Mouse (Mus musculus) lung, postnatal 36 days (tissue): ENCODE data around the gene Ccnt1.
"Not testable (repeated sequence)": the region's sequence is repeated elsewhere in the genome, so short reads cannot be mapped to it uniquely, and the experiment has no call there.

Experiments used
- DNase-seq: peaks from one replicate; pipeline ENCODE4 v3.0.0; 2022; ENCODE audit warnings: mixed read lengths

The Ccnt1 gene

GRCm38 (mm10) chr15:98594193-98594592 lies 23.5 kb upstream of the Ccnt1 start:
- no peak for DNase-seq

DNA sequence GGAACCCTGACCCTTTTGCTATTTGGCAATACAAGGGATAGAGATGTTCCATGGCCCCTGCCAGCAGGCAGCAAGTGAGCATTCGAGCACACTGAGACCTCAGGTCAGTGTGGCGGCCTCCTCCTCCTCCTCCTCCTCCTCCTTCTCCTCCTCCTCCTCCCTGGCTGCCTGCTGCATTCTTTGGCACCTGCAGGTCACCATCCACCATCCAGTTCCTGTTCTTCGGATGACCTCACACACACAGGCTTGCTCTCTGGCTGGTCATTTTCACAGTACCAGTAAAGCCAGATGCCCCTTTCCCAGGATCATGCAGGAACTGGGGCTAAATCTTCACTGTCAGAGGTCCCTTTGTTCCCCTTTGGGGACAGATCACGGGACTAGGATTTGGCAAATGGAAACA lies 20.7 kb upstream of the Ccnt1 start:
- no peak for DNase-seq

GRCm38 (mm10) chr15:98589640-98590336 lies 19.1 kb upstream of the Ccnt1 start:
- DNase-seq: no peak

GRCm38 (mm10) chr15:98587751-98588150 lies 17.0 kb upstream of the Ccnt1 start:
- DNase-seq: no peak

DNA sequence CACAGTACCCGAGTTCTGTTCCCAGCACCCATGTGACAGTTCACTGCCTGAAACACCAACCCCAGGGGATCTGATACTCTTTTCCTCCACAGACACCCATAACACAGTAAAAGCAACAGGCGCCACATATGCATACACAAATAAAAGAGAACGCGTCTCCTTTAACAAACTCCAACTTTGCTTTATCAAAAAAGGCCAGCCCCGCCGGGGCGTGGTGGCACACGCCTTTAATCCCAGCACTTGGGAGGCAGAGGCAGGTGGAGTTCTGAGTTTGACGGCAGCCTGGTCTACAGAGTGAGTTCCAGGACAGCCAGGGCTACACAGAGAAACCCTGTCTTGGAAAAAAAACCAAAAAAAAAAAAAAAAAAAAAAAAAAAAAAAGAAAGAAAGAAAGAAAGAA lies 15.4 kb upstream of the Ccnt1 start:
- not testable (repeated sequence) for DNase-seq

- no peak for DNase-seq
These were observed 14.7 kb upstream of the Ccnt1 start for GRCm38 (mm10) chr15:98585421-98585820.

GRCm38 (mm10) chr15:98582996-98583395 lies 12.3 kb upstream of the Ccnt1 start:
- DNase-seq: no peak

GRCm38 (mm10) chr15:98582410-98582809 lies 11.7 kb upstream of the Ccnt1 start:
- DNase-seq: no peak

DNA sequence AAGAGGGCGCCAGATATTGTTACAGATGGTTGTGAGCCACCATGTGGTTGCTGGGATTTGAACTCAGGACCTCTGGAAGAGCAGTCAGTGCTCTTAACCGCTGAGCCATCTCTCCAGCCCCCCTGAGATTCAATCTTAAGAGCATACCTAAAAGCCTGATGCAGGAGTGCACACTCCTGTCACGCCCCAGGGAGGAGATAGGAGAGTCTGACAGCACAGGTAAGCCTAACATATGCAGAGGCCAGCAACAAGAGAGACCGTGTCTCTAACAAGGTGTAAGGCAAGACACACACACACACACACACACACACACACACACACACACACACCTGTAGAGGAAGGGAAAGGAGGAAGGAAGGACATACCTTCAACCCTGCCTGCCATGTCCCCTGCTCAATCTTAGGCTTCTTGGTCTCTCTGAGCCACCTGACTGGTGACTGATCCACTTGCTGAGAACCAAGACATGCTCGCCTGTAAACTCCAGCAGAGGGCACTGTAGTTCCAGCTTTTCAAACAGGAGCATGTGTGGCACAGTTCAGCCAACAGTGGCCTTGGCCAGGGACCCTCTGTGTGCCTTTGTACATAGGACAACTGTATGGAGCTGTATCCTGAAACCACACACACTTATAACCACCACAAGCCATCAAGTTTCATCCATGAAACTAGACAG lies 9.2 kb upstream of the Ccnt1 start:
- DNase-seq: peak; percentile 93

DNA sequence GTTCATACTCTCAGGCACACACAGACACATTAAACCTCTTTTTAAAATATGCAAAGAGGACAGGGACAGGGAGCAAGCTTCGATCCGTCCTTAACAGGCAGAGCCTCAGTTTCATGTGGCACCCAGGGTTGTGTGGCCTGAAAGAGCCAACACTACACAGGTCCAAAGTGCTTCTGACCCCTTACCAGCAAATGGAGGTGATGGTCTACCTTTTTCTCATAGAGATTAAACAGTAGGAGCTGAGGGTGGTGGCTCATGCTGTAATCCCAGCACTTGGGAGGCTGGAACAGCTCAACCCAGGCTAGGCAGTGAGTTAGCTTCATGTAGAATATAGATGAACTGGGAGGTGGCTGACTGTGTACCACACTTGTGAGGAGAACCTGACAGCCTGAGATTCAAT lies 8.6 kb upstream of the Ccnt1 start:
- no peak for DNase-seq

GRCm38 (mm10) chr15:98573293-98573692 lies 2.6 kb upstream of the Ccnt1 start:
- DNase-seq: no peak

DNA sequence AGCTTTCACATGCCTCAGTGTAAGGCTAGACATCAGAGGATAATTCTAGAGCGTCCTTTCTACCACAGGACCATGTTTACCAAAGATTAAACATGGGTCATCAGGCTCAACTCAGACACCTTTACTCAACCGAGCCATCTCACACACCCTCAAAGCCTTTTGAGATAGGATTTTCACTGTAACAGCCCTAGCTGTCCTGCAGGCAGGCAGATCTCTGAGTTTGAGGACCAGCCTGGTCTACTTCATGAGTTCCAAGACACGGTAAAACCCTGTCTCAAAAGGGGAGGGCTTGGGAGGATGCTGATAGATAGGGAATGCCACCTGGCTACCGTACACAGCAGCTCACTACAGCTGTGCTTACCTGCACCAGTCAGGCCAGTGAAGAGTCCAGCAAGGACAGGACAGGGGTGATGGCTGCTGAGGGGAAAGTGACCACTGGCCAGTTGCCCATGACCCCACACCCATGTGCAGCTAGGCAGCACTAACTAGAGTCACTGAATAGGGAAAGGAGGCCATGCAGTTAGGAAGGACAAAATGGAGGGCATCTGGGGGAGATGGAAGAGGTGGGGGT lies 843 bp downstream of the Ccnt1 start:
- DNase-seq: no peak

DNA sequence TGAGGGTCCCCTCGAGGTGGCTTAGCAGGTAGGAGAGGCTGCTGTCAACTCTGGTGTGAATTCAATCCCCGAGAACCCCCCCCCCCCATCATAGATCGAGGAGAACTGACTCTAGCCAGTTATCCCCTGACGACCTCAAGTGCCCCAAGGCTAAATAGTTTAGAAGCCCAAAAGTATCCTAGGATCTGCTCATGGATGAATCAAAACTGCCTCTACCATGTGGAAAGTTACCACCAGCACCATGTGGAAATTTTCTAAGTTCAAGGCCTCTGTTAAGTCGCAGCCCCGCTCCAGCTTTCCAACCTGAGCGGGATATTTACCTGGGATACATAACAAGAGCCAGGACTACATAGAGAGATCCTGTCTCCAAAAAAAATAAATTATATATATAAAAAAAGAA lies 1.5 kb downstream of the Ccnt1 start:
- no peak for DNase-seq

DNA sequence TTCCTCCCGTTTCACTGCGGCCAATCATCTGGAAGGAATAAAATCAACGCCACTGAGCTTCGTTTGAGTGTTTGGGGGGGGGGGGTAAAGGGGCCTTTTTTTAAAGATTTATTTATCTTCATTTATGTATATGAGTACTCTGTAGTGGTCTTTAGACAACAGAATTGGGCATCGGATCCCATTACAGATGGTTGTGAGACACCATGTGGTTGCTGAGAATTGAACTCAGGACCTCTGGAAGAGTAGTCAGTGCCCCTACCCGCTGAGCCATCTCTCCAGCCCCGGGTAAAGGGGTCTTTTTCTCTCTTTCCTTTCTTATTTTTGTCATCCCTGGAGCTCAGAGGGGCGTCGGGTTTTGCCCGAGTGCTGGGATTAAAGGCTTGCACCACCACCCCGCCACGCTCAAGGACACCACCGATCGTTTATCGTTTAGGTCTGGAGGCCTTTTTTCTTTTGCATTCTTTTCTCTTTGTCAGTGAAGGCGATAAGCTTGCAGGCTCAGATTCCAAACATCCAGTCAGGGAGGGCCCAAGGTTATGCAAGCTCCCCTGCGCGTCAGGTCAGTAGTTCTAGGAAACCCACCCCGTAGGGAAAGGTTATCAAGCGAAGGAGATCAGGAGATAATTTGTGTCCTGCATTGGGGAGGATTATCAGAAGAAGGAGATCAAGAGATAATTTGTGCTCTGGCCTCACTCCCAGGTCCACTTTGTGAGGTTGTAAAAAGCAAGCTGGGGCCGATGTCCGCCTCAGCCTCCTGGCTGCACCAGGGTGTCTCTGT lies 2.3 kb downstream of the Ccnt1 start:
- DNase-seq: no peak

DNA sequence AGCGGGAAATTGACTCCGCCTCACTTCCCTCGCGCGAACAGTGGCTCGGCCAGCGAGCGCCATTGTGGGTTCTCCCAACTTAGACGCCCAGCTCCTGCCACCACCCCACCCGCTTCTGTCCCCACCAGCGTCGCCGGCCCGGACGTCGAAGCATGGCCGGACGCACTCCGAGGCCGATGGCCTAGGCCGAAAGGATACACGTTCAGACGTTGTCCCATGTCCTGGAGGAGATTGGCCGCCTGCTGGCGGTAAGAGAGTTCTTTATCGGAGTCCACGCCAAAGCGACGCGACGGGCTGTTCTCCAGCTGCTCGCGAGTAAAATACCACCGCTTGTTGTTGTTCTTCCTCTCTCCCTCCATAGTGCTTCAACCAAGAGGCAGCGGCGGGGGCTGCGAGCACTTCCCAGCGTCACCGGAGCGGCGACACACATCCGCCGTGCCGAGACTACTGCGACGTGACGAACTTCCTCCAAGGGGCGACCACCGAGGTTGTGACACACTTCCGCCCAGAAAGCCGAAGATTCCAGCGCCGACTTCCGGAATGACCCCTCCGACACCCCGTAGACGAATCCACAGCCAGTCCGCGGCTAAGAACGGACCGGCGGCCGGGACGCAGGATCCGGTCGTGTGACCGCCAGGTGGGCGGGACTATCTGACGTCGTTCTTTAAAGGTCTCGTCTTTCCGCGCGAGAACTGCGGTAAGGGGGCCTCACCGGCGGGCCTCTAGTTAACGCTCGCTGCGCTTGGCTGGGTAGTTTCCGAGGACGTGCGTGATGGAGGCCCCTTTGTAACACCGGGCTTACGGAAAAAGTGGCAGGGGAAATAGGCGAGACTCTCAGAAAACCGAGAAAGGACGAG lies 3.2 kb downstream of the Ccnt1 start:
- DNase-seq: peak; percentile 99

GRCm38 (mm10) chr15:98566973-98567277 lies 3.8 kb downstream of the Ccnt1 start:
- DNase-seq: no peak

DNA sequence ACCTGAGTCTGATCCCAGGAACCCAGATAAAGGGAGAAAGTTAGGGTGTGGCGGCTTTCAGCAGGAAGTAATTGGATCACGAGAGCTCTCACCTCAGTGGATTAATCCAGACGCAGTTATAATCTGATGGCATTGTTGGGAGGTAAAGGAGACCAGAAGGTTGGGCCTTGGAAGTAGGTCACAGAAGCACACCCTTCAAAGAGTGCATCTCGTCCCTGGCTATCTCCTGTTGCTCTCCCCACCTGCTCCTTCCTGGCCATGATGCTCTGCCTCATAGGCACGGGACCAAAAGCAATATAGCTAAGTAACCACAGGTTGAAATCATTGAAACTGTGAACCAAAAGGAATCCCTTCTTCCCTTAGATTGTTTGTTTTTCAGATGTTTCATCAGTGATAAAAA lies 13.5 kb downstream of the Ccnt1 start:
- no peak for DNase-seq

- DNase-seq: no peak
These were observed 14.8 kb downstream of the Ccnt1 start for GRCm38 (mm10) chr15:98555881-98556280.

GRCm38 (mm10) chr15:98552758-98553157 lies 18.0 kb downstream of the Ccnt1 start:
- no peak for DNase-seq

- DNase-seq: no peak
These were observed 23.9 kb downstream of the Ccnt1 start for GRCm38 (mm10) chr15:98546843-98547242.

GRCm38 (mm10) chr15:98545151-98545550 lies 25.6 kb downstream of the Ccnt1 start:
- no peak for DNase-seq

- DNase-seq: no peak
These were observed 27.4 kb downstream of the Ccnt1 start for GRCm38 (mm10) chr15:98543341-98543740.

GRCm38 (mm10) chr15:98541064-98541463 lies 29.7 kb downstream of the Ccnt1 start:
- DNase-seq: peak; percentile 25
